Mouse (Mus musculus) heart, embryonic 10.5 days (tissue): ENCODE measurements at regions not wholly inside any gene's neighbourhood (a gene's known extent, or its start where the extent isn't known, plus 50 kb on each side); places are given as distances from the start of the nearest gene placed in this dataset.

Experiments
- DNase-seq: peaks from one replicate; pipeline ENCODE4 v3.0.0-alpha.2; 2017; ENCODE audit warnings: low spot score
- H3K27ac ChIP-seq: fragments of 300-500 bp; sonication (generic); 2 replicates; pipeline ENCODE4 v1.5.1; 2016; ENCODE audit warnings: mild to moderate bottlenecking
- H3K27me3 ChIP-seq: fragments of 300-500 bp; sonication (generic); 2 replicates; pipeline ENCODE4 v1.6.1; 2016; ENCODE audit warnings: mild to moderate bottlenecking; ENCODE audit not compliant: poor library complexity, insufficient read depth, severe bottlenecking
- H3K36me3 ChIP-seq: fragments of 300-500 bp; sonication (generic); 2 replicates; pipeline ENCODE4 v1.6.1; 2016; ENCODE audit warnings: mild to moderate bottlenecking, moderate library complexity
- H3K4me1 ChIP-seq: fragments of 300-500 bp; sonication (generic); 2 replicates; pipeline ENCODE4 v1.6.1; 2016; ENCODE audit warnings: mild to moderate bottlenecking
- H3K4me3 ChIP-seq: fragments of 300-500 bp; sonication (generic); 2 replicates; pipeline ENCODE4 v1.5.1; 2016; ENCODE audit warnings: mild to moderate bottlenecking, moderate library complexity
- H3K9me3 ChIP-seq: fragments of 300-500 bp; sonication (generic); 2 replicates; pipeline ENCODE4 v1.6.1; 2016; ENCODE audit warnings: mild to moderate bottlenecking, moderate library complexity
- WGBS: fragments of 180-500 bp; shearing (Covaris S2); methylation state at CpG from one replicate; pipeline ENCODE4 v1.1.7; 2016; 5-methylcytosine and 5-hydroxymethylcytosine counted together

DNA sequence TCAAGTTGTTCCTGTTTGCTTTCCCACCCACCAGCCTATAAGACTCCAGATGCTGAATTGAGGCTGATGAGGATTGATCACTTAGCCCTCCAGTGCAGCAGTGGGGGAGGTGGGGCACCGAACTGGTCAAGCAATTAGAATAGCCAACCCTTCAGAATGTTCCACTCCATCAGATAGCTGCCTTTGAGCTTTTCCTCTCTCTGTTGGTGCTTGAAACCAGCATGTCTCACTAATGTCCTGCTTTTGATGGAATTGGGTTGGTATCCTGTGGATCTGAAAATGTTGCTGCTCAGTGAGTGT is 167.3 kb upstream of the Hey2 start:
- Histone ChIP-seq H3K27ac (no peak overlapping the region), H3K4me1 (peaks cover 2% of the 10 kb centered on the region; the same call in 1 of the 2 replicates), H3K27me3 (no peaks in the 10 kb centered on the region; the same call in 1 of the 2 replicates), H3K4me3 (no peak overlapping the region), H3K9me3 (no peaks in the 10 kb centered on the region), H3K36me3 (no peaks in the 10 kb centered on the region)
- DNase-seq, result no peak
- WGBS, result 45% methylated on average over 1 of the region's 1 CpGs

GRCm38 (mm10) chr10:31009128-31009954 is 166.7 kb upstream of the Hey2 start:
- Histone ChIP-seq H3K9me3 (no peaks in the 10 kb centered on the region), H3K27ac (no peak overlapping the region), H3K36me3 (no peaks in the 10 kb centered on the region), H3K4me1 (peaks cover 2% of the 10 kb centered on the region; the same call in 1 of the 2 replicates), H3K27me3 (no peaks in the 10 kb centered on the region; the same call in 1 of the 2 replicates), H3K4me3 (no peak overlapping the region)
- no peak for DNase-seq
- WGBS, result 73% methylated on average over 5 of the region's 5 CpGs

- Histone ChIP-seq H3K4me3 (no peak overlapping the region), H3K27ac (peak overlapping the region; percentile 44; the same call in 1 of the 2 replicates), H3K9me3 (no peaks in the 10 kb centered on the region), H3K36me3 (no peaks in the 10 kb centered on the region), H3K27me3 (0 out of 2 replicates have a peak, but pooled peaks cover 3% of the 10 kb centered on the region), H3K4me1 (peaks cover 13% of the 10 kb centered on the region)
- peak; percentile 80 for DNase-seq
- 39% methylated on average over 12 of the region's 12 CpGs for WGBS
These were observed 155.8 kb upstream of the Hey2 start for GRCm38 (mm10) chr10:30998163-30998944.

GRCm38 (mm10) chr10:30992167-30992566 is 149.6 kb upstream of the Hey2 start:
- Histone ChIP-seq H3K9me3 (no peaks in the 10 kb centered on the region), H3K4me1 (no peaks in the 10 kb centered on the region), H3K36me3 (no peaks in the 10 kb centered on the region), H3K4me3 (no peak overlapping the region), H3K27me3 (no peaks in the 10 kb centered on the region), H3K27ac (no peak overlapping the region)
- 75% methylated on average over 3 of the region's 3 CpGs for WGBS
- DNase-seq, result no peak

DNA sequence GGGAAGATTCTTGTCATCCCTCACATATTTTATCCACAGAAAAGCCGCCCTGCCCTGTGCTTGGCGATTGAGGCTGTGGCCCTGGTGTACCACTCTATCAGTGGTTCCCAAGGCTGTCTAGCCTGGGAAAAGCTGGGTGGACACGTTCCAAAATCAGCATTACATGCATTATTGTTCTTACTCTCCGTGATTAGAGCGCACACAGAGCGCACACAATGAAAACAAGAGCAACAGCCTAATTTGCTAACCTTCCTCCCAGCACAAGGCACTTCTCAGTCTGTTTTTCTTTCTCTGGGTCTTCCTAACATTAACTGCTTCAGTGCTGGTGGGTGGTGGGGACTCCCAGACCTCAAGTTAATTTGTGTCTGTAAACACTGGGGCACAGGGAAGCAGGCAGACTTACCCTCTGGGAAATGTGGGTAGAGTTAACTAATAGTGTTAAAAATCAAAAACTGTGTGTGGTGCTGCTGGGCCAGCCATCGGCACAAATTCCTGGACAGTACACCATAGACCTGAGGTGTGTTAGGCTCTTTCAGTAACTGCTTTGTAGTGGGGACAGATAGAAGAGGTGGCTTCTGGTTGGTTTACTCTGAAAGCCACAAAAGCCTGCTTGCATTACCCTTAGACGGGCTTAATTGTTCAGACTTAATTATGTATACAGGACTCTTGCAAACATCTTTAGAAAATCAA is 137.8 kb upstream of the Hey2 start:
- H3K27me3 ChIP-seq, result no peaks in the 10 kb centered on the region
- no peaks in the 10 kb centered on the region for H3K36me3 ChIP-seq
- peak; percentile 84 for DNase-seq
- H3K4me1 ChIP-seq, result peaks cover 7% of the 10 kb centered on the region
- H3K4me3 ChIP-seq, result peak overlapping the region; percentile 37
- WGBS, result 7% methylated on average over 8 of the region's 8 CpGs
- H3K9me3 ChIP-seq, result no peaks in the 10 kb centered on the region
- peak overlapping the region; percentile 77 for H3K27ac ChIP-seq

- no peak for DNase-seq
- H3K36me3 ChIP-seq, result no peaks in the 10 kb centered on the region
- peaks cover 7% of the 10 kb centered on the region for H3K4me1 ChIP-seq
- 20% methylated on average over 3 of the region's 3 CpGs for WGBS
- H3K9me3 ChIP-seq, result no peaks in the 10 kb centered on the region
- H3K27ac ChIP-seq, result peak overlapping the region; percentile 77; the same call in 1 of the 2 replicates
- no peaks in the 10 kb centered on the region for H3K27me3 ChIP-seq
- peak overlapping the region; percentile 37 for H3K4me3 ChIP-seq
These were observed 137.2 kb upstream of the Hey2 start for GRCm38 (mm10) chr10:30979766-30980165.

DNA sequence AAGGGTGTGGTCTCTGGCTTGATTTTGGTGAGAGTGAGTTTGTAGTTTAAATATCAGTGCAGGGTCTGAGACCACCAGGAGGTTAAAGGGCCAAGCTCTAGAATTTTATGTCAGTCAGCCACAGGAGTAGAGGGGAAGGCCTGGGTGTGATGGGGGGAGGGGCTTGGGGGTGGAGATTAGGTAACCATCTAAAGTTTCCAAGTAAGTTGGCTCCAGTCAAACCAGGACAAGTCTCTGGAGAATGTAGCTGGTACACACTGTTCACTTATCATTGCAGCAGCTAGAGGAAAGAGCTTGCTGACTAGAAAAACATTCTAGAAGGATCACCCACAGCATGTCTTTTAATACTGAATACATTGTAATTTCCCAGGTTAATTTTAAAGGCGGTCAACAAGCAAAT is 123.6 kb upstream of the Hey2 start:
- Histone ChIP-seq H3K27me3 (no peaks in the 10 kb centered on the region), H3K4me1 (no peaks in the 10 kb centered on the region), H3K27ac (no peak overlapping the region), H3K9me3 (no peaks in the 10 kb centered on the region), H3K36me3 (no peaks in the 10 kb centered on the region), H3K4me3 (no peak overlapping the region)
- no peak for DNase-seq
- 91% methylated on average over 1 of the region's 1 CpGs for WGBS

DNA sequence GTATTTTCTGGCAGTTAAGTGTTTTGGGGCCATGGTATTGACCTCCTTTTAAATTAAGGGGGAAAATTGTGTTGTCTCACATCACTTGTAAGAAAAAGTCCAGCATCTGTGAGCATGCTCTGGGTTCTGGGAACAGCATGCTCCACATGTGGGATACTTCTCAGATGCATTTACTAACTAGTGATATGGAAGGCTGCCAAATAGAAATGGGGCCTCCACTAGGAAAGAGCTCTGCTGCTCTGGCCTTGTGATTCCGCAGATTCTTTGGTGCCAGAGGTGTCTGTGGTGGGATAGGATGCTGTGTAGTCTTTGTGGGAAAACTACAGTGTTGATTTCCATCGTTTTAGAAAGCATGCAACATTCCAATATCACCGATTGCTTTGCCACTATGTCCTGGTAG is 111.2 kb upstream of the Hey2 start:
- 57% methylated on average over 3 of the region's 3 CpGs for WGBS
- no peak overlapping the region for H3K27ac ChIP-seq
- no peaks in the 10 kb centered on the region for H3K36me3 ChIP-seq

DNA sequence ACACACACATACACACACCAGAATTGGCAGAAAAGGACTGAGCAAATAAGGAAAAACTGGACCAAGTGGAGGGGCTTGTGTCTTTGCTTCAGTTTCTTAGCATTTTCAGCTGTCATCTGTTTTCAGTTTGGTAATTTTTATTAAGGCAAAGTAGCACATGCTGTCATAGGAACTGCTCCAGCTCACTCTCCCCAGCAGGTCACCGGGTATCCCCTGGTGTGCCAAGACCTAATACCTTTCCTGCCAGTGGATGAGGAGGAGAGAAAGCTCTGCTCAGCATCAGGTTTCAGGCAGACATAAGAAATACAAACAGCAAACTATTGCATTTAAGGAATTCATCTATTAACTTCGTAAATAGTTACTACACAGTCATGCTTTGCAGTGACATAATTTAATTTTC is 109.8 kb upstream of the Hey2 start:
- no peaks in the 10 kb centered on the region for H3K9me3 ChIP-seq
- H3K36me3 ChIP-seq, result no peaks in the 10 kb centered on the region
- H3K4me3 ChIP-seq, result no peak overlapping the region
- H3K27ac ChIP-seq, result no peak overlapping the region
- no peaks in the 10 kb centered on the region for H3K27me3 ChIP-seq
- peaks cover 6% of the 10 kb centered on the region; the same call in 1 of the 2 replicates for H3K4me1 ChIP-seq
- DNase-seq, result no peak
- 50% methylated on average over 2 of the region's 2 CpGs for WGBS

More for the DNA sequence above, 111.2 kb upstream of the Hey2 start:
- Histone ChIP-seq H3K27me3 (no peaks in the 10 kb centered on the region), H3K4me3 (no peak overlapping the region), H3K4me1 (peaks cover 6% of the 10 kb centered on the region; the same call in 1 of the 2 replicates), H3K9me3 (no peaks in the 10 kb centered on the region)
- DNase-seq, result no peak

DNA sequence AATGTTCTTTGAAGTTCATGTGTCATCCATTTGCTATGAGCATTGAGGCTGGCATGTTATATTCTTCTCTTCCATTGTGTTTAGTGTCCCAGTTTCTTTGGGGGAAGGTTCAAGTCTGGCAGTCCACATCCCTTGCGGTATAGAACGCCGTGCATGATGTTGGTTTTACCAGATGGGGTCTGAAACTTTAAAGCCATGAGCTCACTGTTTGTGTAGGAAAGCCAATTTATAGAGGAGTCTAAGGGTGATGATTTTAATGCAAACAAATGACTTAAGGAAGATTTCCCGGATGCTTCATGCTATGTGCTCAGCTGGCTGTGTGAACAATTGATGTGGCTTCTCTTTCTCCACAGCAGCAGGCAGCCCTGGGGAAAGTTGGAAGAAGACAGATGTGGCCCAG is 104.0 kb upstream of the Hey2 start:
- no peaks in the 10 kb centered on the region for H3K36me3 ChIP-seq
- H3K4me3 ChIP-seq, result no peak overlapping the region
- no peak overlapping the region for H3K27ac ChIP-seq
- H3K4me1 ChIP-seq, result no peaks in the 10 kb centered on the region
- H3K27me3 ChIP-seq, result no peaks in the 10 kb centered on the region
- DNase-seq, result no peak
- no peaks in the 10 kb centered on the region for H3K9me3 ChIP-seq
- WGBS, result 85% methylated on average over 4 of the region's 4 CpGs

DNA sequence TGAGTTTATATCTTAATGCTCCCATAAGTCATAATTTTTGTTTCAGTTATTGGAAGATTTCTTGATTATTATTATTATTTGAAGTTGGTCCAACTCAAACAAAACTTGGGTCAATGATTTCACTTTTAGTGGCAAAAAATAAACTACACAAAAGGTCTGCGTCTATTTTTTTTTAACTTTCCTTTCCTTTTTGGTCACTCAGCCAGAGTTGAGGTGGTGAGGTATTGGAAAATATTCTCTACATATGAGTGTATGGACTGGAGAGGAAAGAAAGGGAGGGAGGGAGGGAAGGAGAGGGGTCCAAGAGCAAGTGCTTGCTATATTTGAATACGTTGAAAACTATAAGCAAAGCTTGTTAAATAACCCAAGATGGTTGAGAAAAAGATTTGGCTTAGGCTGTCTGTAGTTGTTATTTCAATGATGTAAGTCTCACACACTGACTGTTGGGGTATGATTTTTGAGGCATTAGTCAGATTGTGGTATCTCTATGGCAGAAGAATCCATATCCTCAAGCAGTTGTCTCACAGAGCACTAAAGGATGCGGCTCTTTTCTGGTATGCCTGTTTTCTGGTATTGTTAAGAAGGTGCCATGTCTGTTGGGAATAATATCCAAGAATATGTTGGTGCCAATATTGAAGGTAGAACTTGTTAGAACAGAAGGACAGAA is 75.9 kb upstream of the Hey2 start:
- H3K36me3 ChIP-seq, result no peaks in the 10 kb centered on the region
- H3K4me1 ChIP-seq, result no peaks in the 10 kb centered on the region
- H3K27me3 ChIP-seq, result no peaks in the 10 kb centered on the region
- no peak overlapping the region for H3K27ac ChIP-seq
- DNase-seq, result no peak
- no peak overlapping the region for H3K4me3 ChIP-seq
- 0 out of 2 replicates have a peak, but pooled peaks cover 3% of the 10 kb centered on the region for H3K9me3 ChIP-seq
- WGBS, result 70% methylated on average over 3 of the region's 3 CpGs

- no peak for DNase-seq
- H3K4me1 ChIP-seq, result peaks cover 4% of the 10 kb centered on the region; the same call in 1 of the 2 replicates
- H3K4me3 ChIP-seq, result no peak overlapping the region
- no peaks in the 10 kb centered on the region for H3K27me3 ChIP-seq
- 18% methylated on average over 3 of the region's 3 CpGs for WGBS
- no peaks in the 10 kb centered on the region for H3K9me3 ChIP-seq
- no peak overlapping the region for H3K27ac ChIP-seq
- no peaks in the 10 kb centered on the region for H3K36me3 ChIP-seq
These were observed 51.2 kb upstream of the Hey2 start for GRCm38 (mm10) chr10:30893771-30894170.
